Mouse (Mus musculus) ovary, postnatal 36 days (tissue): ENCODE results near the gene Slc45a1.
A peak's percentile ranks its signal among the peaks of the same experiment; 100 is the strongest.
"Not testable (repeated sequence)": the region's sequence is repeated elsewhere in the genome, so short reads cannot be mapped to it uniquely, and the experiment has no call there.

Experiments used
- DNase-seq: peaks from one replicate; pipeline ENCODE4 v3.0.0; 2022; ENCODE audit warnings: low spot score, mixed read lengths

The Slc45a1 gene

DNA sequence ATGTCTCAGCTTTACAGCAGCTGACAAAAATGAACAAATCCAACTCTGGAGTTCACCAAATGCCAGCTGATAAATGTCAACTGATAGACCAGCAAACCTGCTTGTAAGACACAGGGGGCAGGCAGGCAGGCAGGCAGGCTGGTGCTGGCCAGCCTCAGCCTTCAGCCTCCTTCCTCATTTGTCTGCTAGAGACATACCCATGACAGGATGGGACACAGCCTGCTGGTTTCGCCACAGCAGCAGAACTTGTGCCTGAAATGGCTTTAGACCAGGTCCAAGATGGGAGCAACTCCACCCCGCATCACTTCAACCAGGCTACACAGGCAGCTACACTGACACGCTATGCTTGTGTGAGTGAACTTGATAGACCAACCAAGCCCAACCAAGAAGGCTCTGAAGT, 46.2 kb downstream of the Slc45a1 start:
- DNase-seq = no peak

GRCm38 (mm10) chr4:150603366-150604061, 48.5 kb downstream of the Slc45a1 start:
- DNase-seq = no peak

GRCm38 (mm10) chr4:150601489-150601888, 50.5 kb downstream of the Slc45a1 start:
- no peak for DNase-seq

DNA sequence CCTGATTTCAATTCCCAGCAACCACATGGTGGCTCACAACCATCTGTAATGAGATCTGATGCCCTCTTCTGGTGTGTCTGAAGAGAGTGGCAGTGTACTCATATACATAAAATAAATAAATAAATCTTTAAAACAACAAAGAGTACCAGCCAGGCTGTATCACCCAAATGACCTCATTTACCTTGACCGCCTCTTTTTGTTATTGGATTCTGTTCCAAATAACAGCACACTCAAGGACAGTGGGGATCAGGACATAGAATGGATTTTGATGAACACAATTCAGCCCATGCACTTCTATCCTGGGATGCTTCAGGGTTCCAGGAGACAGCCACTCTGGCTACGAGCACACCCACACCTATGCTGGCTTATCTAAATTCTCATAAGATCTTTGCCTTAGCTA, 51.5 kb downstream of the Slc45a1 start:
- not testable (repeated sequence) for DNase-seq

DNA sequence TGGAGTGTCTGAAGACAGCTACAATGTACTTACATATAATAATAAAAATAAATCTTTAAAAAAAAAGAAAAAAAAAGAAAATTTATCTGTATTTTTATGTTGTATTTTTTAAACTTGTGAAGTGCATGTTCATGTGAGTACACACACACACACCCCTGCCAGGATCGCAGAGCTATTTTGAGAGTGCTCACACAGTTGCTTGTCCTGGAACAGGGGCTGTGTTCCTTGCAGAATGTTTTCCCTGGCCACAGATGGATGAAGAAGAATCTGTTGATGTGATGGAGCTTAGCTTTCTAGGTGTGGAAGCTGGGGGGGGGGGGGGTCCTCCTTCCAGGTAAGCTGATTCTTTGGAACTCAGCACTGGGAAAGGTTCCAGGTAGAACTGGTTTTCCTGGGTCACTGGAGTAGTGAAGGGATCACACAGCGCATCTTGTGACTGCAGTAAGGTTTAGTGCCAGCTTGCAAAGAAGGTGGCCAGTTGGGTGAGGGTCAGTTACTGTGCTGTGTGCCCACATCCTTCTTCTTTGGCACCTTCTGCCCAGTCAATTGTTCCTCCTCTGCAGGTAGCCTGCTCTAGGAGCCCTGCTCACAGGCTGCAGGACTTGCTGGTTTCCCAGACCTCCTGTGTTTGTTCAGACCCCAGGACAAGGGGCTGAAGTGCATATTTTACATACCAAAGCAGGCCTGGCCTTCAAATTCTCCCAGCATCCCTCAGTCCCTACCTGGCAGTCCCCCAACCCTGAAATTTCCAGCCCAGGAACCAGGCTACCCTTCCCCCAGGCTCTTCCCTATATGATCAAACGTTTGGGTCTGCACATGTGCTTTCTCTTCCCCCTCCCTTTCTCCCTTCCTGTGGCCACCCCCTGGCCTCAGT, 52.6 kb downstream of the Slc45a1 start:
- no peak for DNase-seq

GRCm38 (mm10) chr4:150598686-150599085, 53.3 kb downstream of the Slc45a1 start:
- DNase-seq = no peak

DNA sequence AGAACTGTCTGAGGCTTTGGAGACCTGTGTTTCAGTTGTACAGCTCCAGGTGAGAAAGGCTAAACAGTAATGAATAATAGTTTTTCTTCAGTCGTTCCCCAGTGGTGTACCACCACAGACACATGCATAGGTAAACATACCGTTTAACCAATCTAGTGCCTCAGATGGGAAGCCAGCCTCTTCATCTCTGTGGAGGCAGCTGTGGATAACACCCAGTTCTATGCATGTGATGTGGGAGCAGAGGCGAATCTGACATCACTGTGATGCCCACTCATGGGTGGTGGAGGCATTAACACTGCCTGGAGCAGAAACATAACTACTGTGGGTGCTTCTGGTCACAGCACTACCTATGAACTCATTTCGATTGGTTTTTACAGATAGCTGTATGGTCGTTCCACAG, 56.0 kb downstream of the Slc45a1 start:
- DNase-seq = no peak

GRCm38 (mm10) chr4:150595071-150595470, 56.9 kb downstream of the Slc45a1 start:
- DNase-seq = no peak

- no peak for DNase-seq
These were observed 57.6 kb downstream of the Slc45a1 start for GRCm38 (mm10) chr4:150594298-150594829.

DNA sequence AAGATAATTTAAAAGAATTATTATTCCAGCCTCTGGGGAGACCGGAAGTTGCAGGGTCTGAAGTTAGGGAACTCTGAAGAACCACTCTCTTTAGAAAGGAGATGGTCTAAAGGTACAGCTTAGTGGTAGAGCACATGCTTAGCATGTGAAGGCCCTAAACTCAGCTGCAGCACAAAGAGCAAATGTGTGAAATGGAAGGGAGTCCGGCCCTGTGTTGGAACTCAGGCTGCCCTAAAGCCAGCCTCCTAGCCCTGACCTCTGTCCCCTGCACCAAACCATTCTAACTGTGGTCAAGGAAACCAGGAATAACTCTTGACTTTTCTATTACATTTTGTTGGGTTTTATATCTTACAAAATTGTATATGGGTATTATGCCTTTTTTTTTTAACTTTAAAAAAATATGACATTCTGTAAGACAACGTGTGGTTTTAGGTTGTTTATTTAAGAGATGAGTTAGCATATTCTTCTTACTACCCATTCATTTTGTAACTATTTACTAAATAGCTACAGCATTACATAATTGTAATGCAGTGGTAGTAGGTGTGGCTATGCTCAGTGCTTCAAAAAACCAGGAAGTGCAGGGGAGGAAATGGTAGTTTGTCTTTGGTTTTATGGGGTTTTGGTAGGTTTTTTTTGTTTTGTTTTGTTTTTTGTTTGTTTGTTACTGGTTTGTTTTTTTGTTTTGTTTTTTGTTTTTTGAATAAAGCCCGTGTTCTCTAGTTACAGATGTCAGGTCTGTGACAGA, 58.3 kb downstream of the Slc45a1 start:
- no peak for DNase-seq

GRCm38 (mm10) chr4:150592087-150592486, 59.9 kb downstream of the Slc45a1 start:
- no peak for DNase-seq

GRCm38 (mm10) chr4:150591602-150592001, 60.4 kb downstream of the Slc45a1 start:
- DNase-seq = no peak

GRCm38 (mm10) chr4:150590621-150591282, 61.2 kb downstream of the Slc45a1 start:
- DNase-seq = no peak

- no peak for DNase-seq
These were observed 63.7 kb downstream of the Slc45a1 start for GRCm38 (mm10) chr4:150588300-150588621.

GRCm38 (mm10) chr4:150587597-150588299, 64.2 kb downstream of the Slc45a1 start:
- no peak for DNase-seq

GRCm38 (mm10) chr4:150586275-150586674, 65.7 kb downstream of the Slc45a1 start:
- DNase-seq = no peak

DNA sequence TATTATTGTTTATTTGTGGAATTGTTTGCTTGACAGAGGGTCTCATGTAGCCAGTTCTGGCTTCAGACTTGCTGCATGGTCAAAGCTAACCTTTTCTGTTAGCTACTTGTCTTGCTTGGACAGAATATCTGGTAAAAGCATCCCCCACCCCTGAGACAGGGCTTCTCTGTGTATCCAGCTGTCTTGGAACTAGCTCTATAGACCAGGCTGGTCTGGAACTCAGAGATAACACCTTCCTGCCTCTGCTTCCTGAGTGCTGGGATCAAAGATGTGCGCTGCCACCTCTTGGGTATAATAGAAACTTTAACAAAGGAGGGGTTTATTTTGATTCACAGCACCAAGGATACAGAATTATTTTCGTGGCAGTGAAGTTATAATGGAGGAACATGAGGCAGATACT, 66.2 kb downstream of the Slc45a1 start:
- no peak for DNase-seq

GRCm38 (mm10) chr4:150583777-150584135, 68.2 kb downstream of the Slc45a1 start:
- DNase-seq = no peak

DNA sequence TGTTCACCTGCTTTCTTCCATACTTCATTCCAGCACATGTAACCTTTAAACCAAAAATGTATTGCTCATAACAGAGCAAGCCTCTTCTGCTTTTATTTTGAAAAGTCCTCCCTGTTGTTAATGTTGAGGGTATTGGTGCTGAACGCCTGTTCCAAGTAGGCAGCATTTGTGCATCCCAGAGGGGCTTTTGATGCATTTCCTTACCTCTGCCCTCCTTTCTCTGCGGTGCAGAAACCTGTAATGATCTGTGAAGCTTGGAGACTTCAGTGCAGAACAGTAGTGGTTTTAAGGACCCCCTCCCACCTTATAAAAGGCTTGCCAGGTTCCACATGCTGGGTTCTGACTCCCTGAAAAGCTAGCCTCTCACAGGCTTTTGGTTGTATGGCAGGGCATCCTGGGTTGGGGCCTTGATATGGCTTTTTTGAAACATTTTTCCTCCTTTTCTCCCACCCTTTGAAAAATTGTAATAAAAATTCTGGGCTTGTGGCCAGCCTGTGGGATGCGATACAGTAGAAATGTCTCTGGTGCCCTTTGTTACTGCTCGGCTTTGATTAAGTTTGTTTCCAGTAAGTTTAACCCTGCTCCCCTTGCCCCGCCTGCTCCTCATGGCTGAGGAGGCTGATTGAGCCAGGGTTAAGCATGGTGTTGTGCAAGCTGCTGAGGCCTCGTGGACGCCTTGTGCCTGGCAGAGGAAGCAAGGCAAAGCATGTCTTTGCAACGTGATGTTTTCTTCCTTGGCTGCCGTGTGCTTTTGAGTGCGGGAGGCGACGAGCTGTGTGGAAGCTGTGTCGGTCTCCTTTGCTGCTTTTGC, 68.8 kb downstream of the Slc45a1 start:
- peak; percentile 77 for DNase-seq

DNA sequence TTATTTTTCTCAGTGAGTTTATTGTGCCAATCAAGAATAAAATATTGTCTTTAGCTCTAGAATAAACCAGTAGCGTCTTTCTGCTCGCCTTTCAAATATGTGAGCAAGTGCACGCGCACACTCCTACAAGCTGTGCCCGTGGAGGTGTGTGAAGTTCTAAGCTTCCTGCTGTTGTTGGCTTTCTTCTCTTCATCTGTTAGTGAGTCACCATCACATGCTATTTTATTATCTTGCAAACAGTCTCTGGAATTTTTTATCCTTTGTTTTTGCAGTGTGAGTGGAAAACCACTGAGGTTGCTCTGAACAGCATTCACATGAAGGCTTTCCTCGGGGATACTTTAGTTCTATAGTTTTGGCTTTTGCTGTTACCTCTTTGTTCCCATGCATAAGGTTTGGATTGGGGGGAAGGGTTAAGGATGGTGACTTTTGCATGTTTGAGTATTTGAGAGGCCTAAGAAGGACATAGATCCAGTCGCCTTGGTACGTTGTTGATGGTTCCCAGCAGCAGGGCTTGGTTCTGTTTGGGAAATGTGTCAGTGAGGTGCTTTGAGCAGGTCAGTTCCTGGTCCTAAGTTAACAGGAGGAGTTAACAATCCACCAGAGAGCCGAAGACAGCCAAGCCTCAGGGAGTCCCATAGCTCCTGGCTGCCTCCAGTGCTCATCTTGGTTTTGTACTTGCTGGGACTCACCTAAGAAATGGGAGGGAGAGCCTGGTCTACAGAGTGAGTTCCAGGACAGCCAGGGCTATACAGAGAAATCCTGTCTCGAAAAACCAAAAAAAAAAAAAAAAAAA, 69.8 kb downstream of the Slc45a1 start:
- DNase-seq = no peak
